Mouse (Mus musculus) cortical plate, adult 2 months (tissue): ENCODE results near the gene Arid5b.

Source experiments
- CTCF ChIP-seq: fragments of 200-500 bp; IDR thresholded peaks from 2 replicates; pipeline ENCODE4 v1.5.1; 2011; ENCODE audit warnings: mild to moderate bottlenecking, control low read depth, low read length; ENCODE audit not compliant: insufficient read depth; ENCODE audit errors: extremely low read depth
- POLR2A ChIP-seq: fragments of 200-500 bp; IDR thresholded peaks from 2 replicates; pipeline ENCODE4 v1.6.1; 2011; ENCODE audit warnings: mild to moderate bottlenecking, low read length, control low read depth; ENCODE audit not compliant: insufficient read depth; ENCODE audit errors: extremely low read depth

DNA sequence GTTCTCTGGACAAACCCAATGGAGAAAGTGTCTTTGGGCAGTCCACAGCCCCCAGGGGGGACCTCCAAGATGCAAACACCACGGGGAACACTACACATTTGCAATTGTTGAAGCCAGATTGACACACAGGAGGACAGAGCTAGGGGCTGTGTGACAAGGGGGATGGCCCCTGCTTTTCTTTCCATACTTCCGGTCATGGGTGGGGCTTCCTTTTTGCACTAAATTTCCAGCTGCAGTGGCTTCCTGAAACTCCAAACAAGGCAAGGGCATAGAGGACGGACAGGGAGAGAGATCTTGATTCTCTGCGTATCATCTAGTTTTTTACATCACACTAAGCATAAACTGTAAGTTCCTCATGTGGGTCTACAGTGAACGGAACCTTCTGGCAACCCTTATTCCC is 210.6 kb downstream of the Arid5b start:
- TF ChIP-seq CTCF (no peak), POLR2A (no peak)
